Mouse (Mus musculus): ENCODE measurements around the gene Olfr441.
"Not testable (repeated sequence)": the region's sequence is repeated elsewhere in the genome, so short reads cannot be mapped to it uniquely, and the experiment has no call there.

The Olfr441 gene

GRCm38 (mm10) chr6:43106069-43106468, at the start of gene Olfr441:
Gene Olfr441, plus strand, starts transcription at chr6:43106369.
- DNase-seq (ENCODE audit: low read depth in 2 of 2, low spot score in 2 of 2): not testable (repeated sequence)

GRCm38 (mm10) chr6:43078750-43079149, 27.4 kb upstream of the Olfr441 start:
- no peak for DNase-seq (ENCODE audit: low read depth in 2 of 2, low spot score in 2 of 2)

GRCm38 (mm10) chr6:43081405-43081804, 24.8 kb upstream of the Olfr441 start:
- DNase-seq (ENCODE audit: low read depth in 2 of 2, low spot score in 2 of 2): not testable (repeated sequence)

GRCm38 (mm10) chr6:43146267-43146666, 40.1 kb downstream of the Olfr441 start, which contains the start of gene Olfr237-ps1:
Gene Olfr237-ps1, plus strand, starts transcription at chr6:43146567.
- DNase-seq (ENCODE audit: low read depth in 2 of 2, low spot score in 2 of 2): not testable (repeated sequence)

DNA sequence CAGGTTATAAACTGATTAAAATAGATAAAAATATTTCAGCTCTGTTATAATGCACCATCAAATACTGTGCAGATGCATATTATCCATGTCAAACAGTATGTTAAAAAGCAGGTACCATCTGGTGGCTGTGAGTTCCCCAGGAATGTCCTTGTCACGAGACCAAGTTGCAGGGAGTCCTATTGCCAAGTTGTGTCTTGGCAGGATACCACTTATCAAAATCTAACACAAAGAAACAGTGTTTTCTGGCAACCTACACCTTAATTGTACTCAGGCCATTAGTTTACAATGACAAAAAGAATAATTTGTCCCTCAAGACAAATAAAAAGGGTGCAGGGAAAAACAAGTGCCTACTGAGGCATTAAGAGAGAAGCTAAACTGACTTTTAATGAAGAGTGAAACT, 53.3 kb downstream of the Olfr441 start:
- DNase-seq (ENCODE audit: low read depth in 2 of 2, low spot score in 2 of 2): no peak

DNA sequence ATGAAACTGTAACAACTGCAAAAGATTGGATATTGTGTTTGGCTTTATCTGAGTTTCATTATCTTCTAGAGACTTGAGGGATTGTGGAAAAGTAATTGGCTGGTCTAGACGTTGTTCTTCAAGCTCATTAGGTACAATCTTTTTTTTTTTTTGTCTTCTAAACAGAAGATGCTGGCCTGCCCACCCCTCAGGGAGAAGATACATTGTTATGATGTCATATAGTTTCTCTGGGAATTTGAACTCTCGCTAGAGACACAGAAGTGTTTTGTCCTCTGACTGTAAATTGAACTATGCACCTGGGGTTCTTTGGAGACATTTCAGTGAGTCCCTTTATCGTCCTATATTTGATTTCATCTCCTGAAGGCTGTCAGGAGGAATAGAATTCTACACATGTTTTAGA, 56.8 kb downstream of the Olfr441 start, which contains the start of gene Olfr437:
Gene Olfr437 (plus strand): TSS at position 301 of the 400 bp plus-strand sequence.
- no peak for DNase-seq (ENCODE audit: low read depth in 2 of 2, low spot score in 2 of 2)

DNA sequence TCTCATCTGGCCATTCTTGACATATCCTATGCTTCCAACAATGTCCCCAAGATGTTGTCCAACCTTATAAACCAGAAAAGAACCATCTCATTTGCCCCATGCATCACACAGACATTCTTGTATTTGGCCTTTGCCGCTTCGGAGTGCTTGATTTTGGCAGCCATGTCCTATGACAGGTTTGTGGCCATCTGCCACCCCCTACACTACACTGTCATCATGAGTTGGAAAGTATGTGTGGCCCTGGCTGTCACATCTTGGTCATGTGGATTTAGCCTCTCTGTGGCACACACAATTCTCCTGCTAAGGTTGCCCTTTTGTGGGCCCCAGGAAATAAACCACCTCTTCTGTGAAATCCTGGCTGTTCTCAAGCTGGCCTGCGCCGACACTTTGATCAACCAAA, 61.1 kb downstream of the Olfr441 start:
- DNase-seq (ENCODE audit: low read depth in 2 of 2, low spot score in 2 of 2): no peak
